Mouse (Mus musculus) C2C12 (cell line): Measurements from ENCODE around the gene Ss18l2.

Source experiments
- CEBPB ChIP-seq: IDR thresholded peaks from one replicate; pipeline ENCODE4 v1.6.1; 2011; ENCODE audit warnings: low read depth, mild to moderate bottlenecking, control low read depth, moderate library complexity
- CTCF ChIP-seq: IDR thresholded peaks from one replicate; pipeline ENCODE4 v1.5.1; 2011; ENCODE audit not compliant: control insufficient read depth, insufficient read depth, insufficient read length
- FOSL1 ChIP-seq: IDR thresholded peaks from one replicate; pipeline ENCODE4 v1.8.0; 2011; ENCODE audit warnings: mild to moderate bottlenecking, low read length; ENCODE audit not compliant: poor library complexity, insufficient read depth, severe bottlenecking
- MAX ChIP-seq: IDR thresholded peaks from one replicate; pipeline ENCODE4 v1.6.1; 2011; ENCODE audit warnings: mild to moderate bottlenecking, control low read depth
- MYOG ChIP-seq: IDR thresholded peaks from one replicate; pipeline ENCODE4 v1.6.1; 2011; ENCODE audit not compliant: control insufficient read depth, insufficient read length; ENCODE audit errors: extremely low read depth
- USF1 ChIP-seq: IDR thresholded peaks from one replicate; pipeline ENCODE4 v1.6.1; 2011; ENCODE audit warnings: low read depth, mild to moderate bottlenecking, control low read depth, moderate library complexity

DNA sequence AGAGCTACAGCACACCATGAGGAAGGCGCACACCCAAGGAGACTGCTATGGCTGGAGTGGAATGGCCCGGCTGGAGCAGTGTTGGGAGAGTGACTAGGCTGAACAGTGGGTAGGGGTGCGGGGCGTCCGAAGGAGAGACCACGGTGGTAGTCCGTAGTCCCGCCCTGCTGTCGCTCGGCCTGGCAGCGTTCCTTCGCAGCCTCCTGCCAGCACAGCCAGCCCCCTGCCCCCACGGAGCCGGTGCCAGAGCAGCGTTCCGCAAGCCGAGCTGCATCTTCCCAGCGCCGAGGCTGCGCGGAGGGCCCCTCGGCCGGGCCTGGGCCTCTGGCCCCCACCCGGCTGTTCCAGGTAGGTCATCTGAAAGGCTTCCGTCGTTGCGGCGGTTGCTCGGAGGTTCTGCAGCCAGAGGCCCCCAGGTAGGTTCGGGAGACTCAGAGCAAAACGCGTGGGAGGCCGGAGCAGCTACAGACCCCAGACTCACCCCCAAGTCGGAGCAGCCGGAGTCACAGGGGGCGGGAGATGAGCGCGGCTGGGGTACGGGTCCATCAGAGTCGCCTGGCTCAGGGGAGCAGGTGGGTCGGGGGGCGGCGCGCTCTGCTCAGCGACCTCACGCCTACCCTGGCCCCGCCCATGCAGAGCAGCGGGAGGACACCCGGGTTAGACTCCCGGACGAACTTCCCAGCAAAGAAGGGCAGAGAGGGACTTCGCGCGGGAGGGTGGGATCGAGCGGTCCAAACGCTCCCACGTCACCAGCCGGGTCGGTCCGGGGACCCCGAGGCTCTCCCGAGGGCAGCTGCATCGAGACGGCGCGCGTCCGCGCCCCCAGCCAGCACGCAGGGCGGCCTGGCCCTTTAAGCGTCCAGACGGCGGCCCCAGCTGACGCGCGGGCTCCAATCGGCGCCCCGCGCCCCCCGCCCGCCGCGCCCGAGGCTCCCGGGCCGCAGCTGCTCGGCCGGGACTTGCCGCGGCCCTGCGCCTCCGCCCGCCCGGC, 49.3 kb downstream of the Ss18l2 start, which contains the start of gene Zfp651:
- TF ChIP-seq CTCF = no peak
- no peak for TF ChIP-seq MAX
- no peak for TF ChIP-seq USF1
- TF ChIP-seq MYOG = no peak
- TF ChIP-seq CEBPB = no peak
- no peak for TF ChIP-seq FOSL1
